Mouse (Mus musculus): ENCODE data around the gene Spaca4. TPM values are rescaled to one million over a fixed set of nuclear protein-coding genes. Genes with fewer than 3 reads are reported as not detected.
A peak's percentile ranks its signal among the peaks of the same experiment; 100 is the strongest.

Spaca4 gene
- polyA plus RNA-seq, 1 experiment from 2014 or later = not detected

DNA sequence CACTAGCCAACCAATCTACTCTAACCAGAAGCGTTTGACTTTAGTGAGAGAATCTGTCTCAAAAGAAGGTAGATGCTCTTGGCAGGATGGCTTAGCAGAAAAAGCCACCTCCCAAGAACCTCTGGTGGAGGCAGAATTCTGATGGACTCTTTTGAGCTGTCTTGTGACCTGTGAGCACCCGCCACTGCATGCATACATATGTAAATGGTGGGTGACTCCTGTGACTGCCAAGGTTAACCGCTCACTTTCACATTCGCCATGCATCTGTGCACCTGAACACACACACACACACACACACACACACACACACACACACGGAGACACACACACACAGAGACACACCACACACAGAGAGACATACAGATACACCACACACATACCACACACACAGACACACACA lies 21.8 kb upstream of the Spaca4 start:
- 0 out of 2 replicates have a peak, but pooled peaks cover 10% of the 10 kb centered on the region for H3K4me1 ChIP-seq
- H3K9me3 ChIP-seq = no peaks in the 10 kb centered on the region
- ATAC-seq (replicated peaks) = no peak
- H3K27me3 ChIP-seq = no peaks in the 10 kb centered on the region
- no peaks in the 10 kb centered on the region for H3K36me3 ChIP-seq
- no peak overlapping the region for H3K4me3 ChIP-seq
- H3K27ac ChIP-seq (replicated peaks) = no peak overlapping the region
- H3K9ac ChIP-seq (replicated peaks) = no peak overlapping the region
- WGBS = 81% methylated on average over 4 of the region's 5 CpGs
- H3K4me2 ChIP-seq (replicated peaks) = no peak overlapping the region

DNA sequence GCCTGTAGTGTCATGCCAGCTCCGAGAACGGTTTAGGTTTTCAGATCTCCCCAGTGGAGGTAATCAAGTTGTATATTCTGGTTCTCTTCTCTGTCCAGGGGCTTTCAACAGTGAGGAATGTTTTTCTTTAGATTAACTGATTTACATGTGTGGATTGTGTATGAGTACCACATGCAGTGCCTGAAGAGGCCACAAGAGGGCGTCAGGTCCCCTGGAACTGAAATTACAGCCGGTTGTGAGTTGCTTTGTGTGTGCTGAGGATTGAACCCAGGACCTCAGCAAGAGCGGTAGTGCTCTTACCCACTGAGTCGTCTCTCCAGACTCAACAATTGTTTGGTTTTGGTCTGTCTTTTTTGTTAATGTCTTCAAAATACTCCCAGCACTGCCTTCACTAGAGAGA lies 20.9 kb upstream of the Spaca4 start:
- no peaks in the 10 kb centered on the region for H3K9me3 ChIP-seq
- no peaks in the 10 kb centered on the region for H3K27me3 ChIP-seq
- no peak overlapping the region for H3K27ac ChIP-seq (replicated peaks)
- 0 out of 2 replicates have a peak, but pooled peaks cover 15% of the 10 kb centered on the region for H3K4me1 ChIP-seq
- WGBS = 64% methylated on average over 6 of the region's 6 CpGs
- H3K9ac ChIP-seq (replicated peaks) = no peak overlapping the region
- no peaks in the 10 kb centered on the region for H3K36me3 ChIP-seq
- H3K4me2 ChIP-seq (replicated peaks) = no peak overlapping the region
- no peak overlapping the region for H3K4me3 ChIP-seq
- no peak for ATAC-seq (replicated peaks)

DNA sequence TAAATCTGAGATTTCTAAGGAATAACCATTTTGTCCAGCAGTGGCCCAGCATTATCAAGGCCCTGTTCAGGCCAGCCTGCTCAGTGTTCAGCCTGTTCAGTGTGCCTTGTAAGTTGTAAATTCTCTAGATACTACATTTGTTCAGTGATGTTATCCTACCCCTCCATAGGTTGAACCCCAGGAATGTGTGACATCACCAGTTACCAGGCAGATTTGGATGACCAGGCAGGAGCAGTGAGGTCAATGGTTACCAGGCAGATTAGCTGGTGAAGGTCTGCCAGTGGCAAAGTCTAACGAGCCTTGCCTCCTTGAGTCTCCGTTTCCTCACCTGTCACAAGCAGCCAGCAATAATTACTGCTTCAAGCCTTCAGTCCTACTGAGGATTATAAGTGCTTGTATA lies 18.8 kb upstream of the Spaca4 start:
- Histone ChIP-seq H3K4me3 (no peak overlapping the region), H3K27ac (replicated peaks) (no peak overlapping the region), H3K9ac (replicated peaks) (no peak overlapping the region), H3K9me3 (no peaks in the 10 kb centered on the region), H3K4me2 (replicated peaks) (no peak overlapping the region), H3K27me3 (no peaks in the 10 kb centered on the region), H3K4me1 (0 out of 2 replicates have a peak, but pooled peaks cover 10% of the 10 kb centered on the region), H3K36me3 (no peaks in the 10 kb centered on the region)
- 31% methylated on average over 2 of the region's 2 CpGs for WGBS
- no peak for ATAC-seq (replicated peaks)

DNA sequence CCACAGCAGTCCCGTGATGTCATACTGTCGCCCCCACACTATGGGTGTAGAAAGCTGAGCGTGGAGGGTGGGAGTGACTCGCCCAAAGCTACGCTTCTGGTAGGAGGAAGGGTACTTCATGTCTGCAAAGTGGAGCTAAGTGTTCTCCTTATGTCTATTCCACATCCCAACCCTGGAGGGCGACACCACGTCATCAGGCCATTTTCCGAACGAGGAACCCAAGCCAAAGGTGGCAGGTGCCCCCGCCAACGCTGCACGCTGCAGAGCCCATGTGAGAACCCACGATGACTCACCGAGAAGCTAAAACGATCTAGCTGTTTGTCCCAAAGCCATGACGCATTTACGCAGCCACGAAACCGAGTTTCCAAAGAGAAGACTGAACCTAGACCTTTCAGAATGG lies 16.7 kb upstream of the Spaca4 start:
- H3K4me2 ChIP-seq (replicated peaks) = peak overlapping the region; percentile 25
- H3K27me3 ChIP-seq = no peaks in the 10 kb centered on the region
- H3K4me3 ChIP-seq = peak overlapping the region; percentile 20; the same call in 1 of the 2 replicates
- no peaks in the 10 kb centered on the region for H3K9me3 ChIP-seq
- H3K27ac ChIP-seq (replicated peaks) = no peak overlapping the region
- 36% methylated on average over 19 of the region's 19 CpGs for WGBS
- no peak overlapping the region; the same call in 1 of the 2 replicates for H3K9ac ChIP-seq (replicated peaks)
- H3K4me1 ChIP-seq = 0 out of 2 replicates have a peak, but pooled peaks cover 5% of the 10 kb centered on the region
- no peaks in the 10 kb centered on the region for H3K36me3 ChIP-seq
- ATAC-seq (replicated peaks) = no peak

- H3K4me2 ChIP-seq (replicated peaks) = peak overlapping the region; percentile 25
- H3K27me3 ChIP-seq = no peaks in the 10 kb centered on the region
- H3K4me1 ChIP-seq = 0 out of 2 replicates have a peak, but pooled peaks cover 5% of the 10 kb centered on the region
- H3K4me3 ChIP-seq = peak overlapping the region; percentile 20; the same call in 1 of the 2 replicates
- no peak overlapping the region for H3K27ac ChIP-seq (replicated peaks)
- H3K9ac ChIP-seq (replicated peaks) = no peak overlapping the region; the same call in 1 of the 2 replicates
- 29% methylated on average over 11 of the region's 11 CpGs for WGBS
- no peaks in the 10 kb centered on the region for H3K36me3 ChIP-seq
- no peaks in the 10 kb centered on the region for H3K9me3 ChIP-seq
- ATAC-seq (replicated peaks) = 0 out of 2 replicates have a peak, but pooled peaks have one; percentile 13
Measured at GRCm38 (mm10) chr7:45741777-45742176, 16.2 kb upstream of the Spaca4 start.

- no peak for ATAC-seq (replicated peaks)
- H3K9me3 ChIP-seq = no peaks in the 10 kb centered on the region
- WGBS = 83% methylated on average over 12 of the region's 12 CpGs
- no peak overlapping the region for H3K4me3 ChIP-seq
- no peaks in the 10 kb centered on the region for H3K27me3 ChIP-seq
- 0 out of 2 replicates have a peak, but pooled peaks cover 5% of the 10 kb centered on the region for H3K4me1 ChIP-seq
- no peak overlapping the region for H3K27ac ChIP-seq (replicated peaks)
- no peaks in the 10 kb centered on the region for H3K36me3 ChIP-seq
- H3K9ac ChIP-seq (replicated peaks) = no peak overlapping the region
- no peak overlapping the region for H3K4me2 ChIP-seq (replicated peaks)
Measured at GRCm38 (mm10) chr7:45741308-45741707, 15.7 kb upstream of the Spaca4 start.

DNA sequence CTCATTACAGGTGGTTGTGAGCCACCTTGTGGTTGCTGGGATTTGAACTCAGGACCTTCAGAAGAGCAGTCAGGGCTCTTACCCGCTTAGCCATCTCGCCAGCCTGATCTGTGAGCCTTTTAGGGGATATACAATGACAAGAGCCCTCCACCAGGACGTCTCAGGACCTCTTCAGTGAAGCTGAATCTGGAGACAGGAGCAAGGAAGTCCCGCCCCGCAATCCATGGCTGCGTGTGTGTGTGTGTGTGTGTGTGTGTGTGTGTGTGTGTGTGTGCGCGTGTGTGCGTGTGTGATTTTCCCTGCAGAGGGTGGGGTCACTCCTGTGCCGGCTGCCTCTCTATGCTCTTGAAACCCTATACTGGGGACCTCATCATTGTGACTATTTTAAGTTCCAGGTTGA lies 14.2 kb upstream of the Spaca4 start:
- ATAC-seq (replicated peaks) = no peak
- Histone ChIP-seq H3K9ac (replicated peaks) (no peak overlapping the region), H3K9me3 (no peaks in the 10 kb centered on the region), H3K4me3 (no peak overlapping the region), H3K36me3 (no peaks in the 10 kb centered on the region), H3K27me3 (no peaks in the 10 kb centered on the region), H3K27ac (replicated peaks) (no peak overlapping the region), H3K4me2 (replicated peaks) (no peak overlapping the region), H3K4me1 (0 out of 2 replicates have a peak, but pooled peaks cover 5% of the 10 kb centered on the region)
- 67% methylated on average over 10 of the region's 10 CpGs for WGBS

DNA sequence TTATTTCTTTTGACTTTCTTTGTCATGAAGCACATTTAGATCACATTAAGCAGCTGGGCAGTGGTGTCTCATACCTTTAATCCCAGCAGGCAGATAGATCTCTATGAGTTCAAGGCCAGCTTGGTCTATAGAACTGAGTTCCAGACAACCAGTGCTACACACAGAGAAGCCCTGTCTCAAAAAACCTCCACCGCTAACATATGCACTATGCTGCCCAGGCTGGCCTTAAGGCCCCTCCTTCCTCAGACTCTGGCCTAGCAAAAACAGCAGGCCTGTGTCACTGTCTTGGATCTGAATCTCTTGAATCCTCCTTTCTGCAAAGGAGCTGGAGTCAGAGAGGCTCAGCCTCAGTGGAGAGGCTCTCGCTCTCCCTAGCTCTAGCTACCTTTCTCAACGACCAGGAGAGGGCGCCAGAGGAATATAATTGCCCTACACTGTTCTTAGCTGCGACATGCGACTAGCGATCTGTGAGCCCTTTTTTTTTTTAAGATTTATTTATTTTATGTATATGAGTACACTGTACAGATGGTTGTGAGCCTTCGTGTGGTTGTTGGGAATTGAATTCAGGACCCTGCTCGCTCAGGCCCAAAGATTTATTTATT lies 13.7 kb upstream of the Spaca4 start:
- H3K27ac ChIP-seq (replicated peaks) = no peak overlapping the region
- WGBS = 7% methylated on average over 9 of the region's 9 CpGs
- no peak overlapping the region for H3K4me2 ChIP-seq (replicated peaks)
- no peak overlapping the region for H3K9ac ChIP-seq (replicated peaks)
- H3K9me3 ChIP-seq = no peaks in the 10 kb centered on the region
- peak; percentile 90 for ATAC-seq (replicated peaks)
- no peaks in the 10 kb centered on the region for H3K27me3 ChIP-seq
- no peak overlapping the region for H3K4me3 ChIP-seq
- 0 out of 2 replicates have a peak, but pooled peaks cover 5% of the 10 kb centered on the region for H3K4me1 ChIP-seq
- no peaks in the 10 kb centered on the region for H3K36me3 ChIP-seq

DNA sequence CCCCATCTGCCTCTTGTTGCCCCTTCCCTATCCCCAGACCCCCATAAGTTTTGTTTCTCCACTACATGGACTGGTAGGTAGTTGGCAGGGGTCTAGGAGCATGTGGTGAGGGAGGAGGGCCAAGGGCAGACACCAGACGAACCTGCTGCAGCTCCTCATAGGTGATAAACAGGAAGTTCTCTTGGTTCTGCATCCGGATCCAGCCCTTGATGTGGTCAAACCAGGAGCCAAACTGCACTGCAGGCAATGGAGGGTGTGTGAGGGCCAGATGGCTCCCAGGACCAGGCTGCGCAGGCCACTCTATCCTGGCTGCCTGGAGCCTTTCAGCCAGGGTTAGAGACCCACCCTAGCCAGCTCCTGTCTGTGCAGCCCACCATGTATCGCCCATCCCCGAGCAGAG lies 7.9 kb upstream of the Spaca4 start:
- no peak overlapping the region for H3K4me3 ChIP-seq
- no peak overlapping the region for H3K4me2 ChIP-seq (replicated peaks)
- ATAC-seq (replicated peaks) = no peak
- no peaks in the 10 kb centered on the region for H3K4me1 ChIP-seq
- H3K36me3 ChIP-seq = no peaks in the 10 kb centered on the region
- H3K9me3 ChIP-seq = no peaks in the 10 kb centered on the region
- no peak overlapping the region for H3K9ac ChIP-seq (replicated peaks)
- WGBS = 86% methylated on average over 5 of the region's 5 CpGs
- H3K27me3 ChIP-seq = no peaks in the 10 kb centered on the region
- no peak overlapping the region for H3K27ac ChIP-seq (replicated peaks)

GRCm38 (mm10) chr7:45730727-45731431 lies 5.3 kb upstream of the Spaca4 start:
- Histone ChIP-seq H3K4me3 (no peak overlapping the region), H3K36me3 (peaks cover 7% of the 10 kb centered on the region; the same call in 1 of the 2 replicates), H3K9ac (replicated peaks) (no peak overlapping the region), H3K9me3 (no peaks in the 10 kb centered on the region), H3K27ac (replicated peaks) (no peak overlapping the region), H3K27me3 (no peaks in the 10 kb centered on the region), H3K4me2 (replicated peaks) (no peak overlapping the region), H3K4me1 (no peaks in the 10 kb centered on the region)
- 18% methylated on average over 16 of the region's 16 CpGs for WGBS
- no peak for ATAC-seq (replicated peaks)

DNA sequence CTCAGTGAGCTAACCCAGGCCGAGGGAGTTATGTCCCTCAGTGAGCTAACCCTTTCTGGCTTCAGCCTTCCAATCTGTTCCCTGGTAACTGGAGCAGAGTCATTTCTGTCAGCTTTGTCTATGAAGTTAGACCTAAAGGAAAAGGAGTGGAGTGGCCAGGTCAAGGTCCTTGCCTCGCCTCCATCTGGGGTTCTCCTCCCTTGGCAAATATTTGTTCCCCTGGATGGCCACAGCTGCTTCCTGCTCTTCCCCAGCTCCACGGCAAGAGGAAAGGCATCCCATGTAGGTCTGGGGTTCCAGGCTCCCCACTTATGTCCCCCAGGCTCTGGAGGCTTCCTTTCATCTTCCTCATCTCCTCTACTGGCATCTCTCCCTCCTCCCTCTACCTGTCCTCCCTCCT lies 2.0 kb upstream of the Spaca4 start:
- ATAC-seq (replicated peaks) = no peak
- Histone ChIP-seq H3K27ac (replicated peaks) (no peak overlapping the region), H3K4me3 (no peak overlapping the region), H3K27me3 (no peaks in the 10 kb centered on the region), H3K9ac (replicated peaks) (no peak overlapping the region), H3K9me3 (no peaks in the 10 kb centered on the region), H3K4me2 (replicated peaks) (no peak overlapping the region), H3K36me3 (peaks cover 28% of the 10 kb centered on the region), H3K4me1 (no peaks in the 10 kb centered on the region)
- WGBS = 93% methylated on average over 3 of the region's 3 CpGs

GRCm38 (mm10) chr7:45726419-45726818 lies 806 bp upstream of the Spaca4 start:
- H3K36me3 ChIP-seq = peaks cover 28% of the 10 kb centered on the region
- WGBS = 92% methylated on average over 10 of the region's 10 CpGs

More at GRCm38 (mm10) chr7:45726419-45726818, 806 bp upstream of the Spaca4 start:
- Histone ChIP-seq H3K9me3 (no peaks in the 10 kb centered on the region), H3K27ac (replicated peaks) (no peak overlapping the region), H3K27me3 (no peaks in the 10 kb centered on the region), H3K4me3 (no peak overlapping the region), H3K9ac (replicated peaks) (no peak overlapping the region), H3K4me1 (no peaks in the 10 kb centered on the region), H3K4me2 (replicated peaks) (no peak overlapping the region)
- ATAC-seq (replicated peaks) = no peak

Measured in forebrain, embryonic 15.5 days (tissue).